Mouse (Mus musculus) hematopoietic stem cell, adult 5-6 weeks (primary cell): Measurements from ENCODE around the gene Surf2. TPM values are rescaled to one million over a fixed set of nuclear protein-coding genes. Genes with fewer than 3 reads are reported as not detected.

ENCODE experiments used
- ATAC-seq, 2 experiments: fragments of 125-278 bp in 1 of 2; replicated peaks in 1 of 2; 2 replicates each; pipeline ENCODE4 v1.8.0; 2016 to 2017; ENCODE audit warnings: inconsistent platforms in 2 of 2, mild to moderate bottlenecking in 2 of 2, moderate number of reproducible peaks in 2 of 2, low read depth in 1 of 2, moderate TSS enrichment in 1 of 2; ENCODE audit not compliant: low FRiP score in 2 of 2, poor library complexity in 2 of 2, severe bottlenecking in 2 of 2, insufficient read depth in 1 of 2, low TSS enrichment in 1 of 2
- total RNA-seq: library from RNA; stranded (forward); fragments of 172-1452, 232-1000 nt; gene quantifications from 2 replicates; pipeline ENCODE4 v1.2.3, GENCODE M21; 2017

Gene Surf2
- total RNA-seq, 1 experiment from 2014 or later, result 94.2 TPM

DNA sequence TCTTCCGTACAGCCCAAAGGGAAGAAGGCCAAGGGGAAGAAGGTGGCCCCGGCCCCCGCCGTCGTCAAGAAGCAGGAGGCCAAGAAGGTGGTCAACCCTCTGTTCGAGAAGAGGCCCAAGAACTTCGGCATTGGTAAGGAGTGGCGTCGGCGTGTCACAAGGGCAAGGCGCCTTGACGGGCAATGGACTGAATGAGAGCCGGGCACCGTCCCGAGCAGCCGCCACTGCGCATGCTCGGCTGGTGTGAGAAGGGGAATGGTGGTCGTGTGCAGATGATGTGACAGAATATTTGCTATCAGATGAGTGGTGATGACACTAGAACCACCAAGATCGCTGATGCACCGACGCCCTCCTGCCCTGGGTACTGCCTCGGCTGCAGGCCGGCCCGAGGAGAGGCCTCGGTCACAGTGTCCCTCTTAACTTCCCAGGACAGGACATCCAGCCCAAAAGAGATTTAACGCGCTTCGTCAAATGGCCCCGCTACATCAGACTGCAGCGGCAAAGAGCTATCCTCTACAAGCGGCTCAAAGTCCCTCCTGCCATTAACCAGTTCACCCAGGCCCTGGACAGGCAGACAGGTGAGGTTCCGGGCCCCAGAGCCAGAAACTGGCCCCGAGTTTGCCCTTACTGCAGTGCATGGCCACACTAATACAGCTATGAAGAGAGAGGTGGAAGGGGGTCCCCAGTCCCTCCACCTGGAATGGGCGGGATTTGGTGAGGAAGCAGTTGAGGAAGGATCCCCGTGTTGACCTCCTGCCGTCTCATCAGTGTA lies 5.0 kb upstream of the Surf2 start:
- ATAC-seq, result 0 out of 4 replicates have a peak, but pooled peaks of 1 of the 2 experiments have one; percentile 30

DNA sequence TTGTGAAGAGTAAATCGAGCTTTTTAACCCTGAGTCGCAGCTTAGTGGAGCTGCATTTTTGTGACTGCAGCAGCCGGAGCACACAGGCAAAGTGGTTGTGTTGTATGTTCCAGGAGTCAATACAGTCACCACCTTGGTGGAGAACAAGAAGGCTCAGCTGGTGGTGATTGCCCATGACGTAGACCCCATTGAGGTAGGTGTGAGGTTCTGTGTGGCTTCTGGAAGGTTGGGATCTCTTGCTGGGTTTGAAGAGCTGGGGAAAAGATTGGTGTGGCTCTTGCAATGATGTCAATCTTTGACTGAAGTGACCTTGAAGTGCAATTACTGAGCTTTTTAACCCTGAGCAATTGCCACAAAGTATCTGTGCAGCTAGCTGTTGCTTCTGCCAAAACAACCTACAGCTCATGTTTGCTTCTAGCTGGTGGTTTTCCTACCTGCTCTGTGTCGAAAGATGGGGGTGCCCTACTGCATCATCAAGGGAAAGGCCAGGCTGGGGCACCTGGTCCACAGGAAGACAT lies 3.9 kb upstream of the Surf2 start:
- ATAC-seq, result no peak

DNA sequence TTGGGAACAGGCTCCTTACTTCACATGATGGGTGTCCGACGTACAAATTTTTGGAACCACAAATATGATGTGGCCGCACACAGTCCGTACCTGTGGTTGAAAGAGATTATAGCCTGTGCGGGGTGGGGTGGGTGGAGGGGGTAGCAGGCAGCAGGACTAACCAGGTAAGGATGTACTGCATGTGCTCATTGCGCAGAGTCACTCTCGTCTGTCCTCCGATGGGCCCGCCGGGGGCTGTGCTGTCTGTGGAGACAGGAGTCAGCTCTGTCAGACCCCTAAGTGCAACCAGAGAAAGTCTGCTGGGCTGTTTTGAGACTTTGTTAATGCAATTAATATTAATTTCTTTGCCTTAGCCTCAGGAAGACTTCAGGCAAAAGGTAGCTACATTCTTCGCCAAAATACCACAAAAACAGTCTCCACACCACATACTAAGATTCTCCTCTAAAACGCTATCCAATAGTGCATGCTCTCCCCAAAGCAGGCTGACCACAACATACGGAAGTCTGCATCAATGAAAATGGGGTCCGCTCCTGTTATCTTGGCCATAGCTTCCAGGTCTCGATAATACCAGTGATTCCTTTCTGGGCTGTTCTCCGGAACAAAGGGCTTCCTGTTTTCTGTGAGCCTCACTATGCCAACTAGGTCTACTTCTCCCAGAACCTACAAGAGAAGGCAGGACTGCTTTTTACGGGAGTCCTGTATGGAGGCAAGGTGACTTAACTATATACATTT lies 2.6 kb upstream of the Surf2 start:
- ATAC-seq, result no peak

DNA sequence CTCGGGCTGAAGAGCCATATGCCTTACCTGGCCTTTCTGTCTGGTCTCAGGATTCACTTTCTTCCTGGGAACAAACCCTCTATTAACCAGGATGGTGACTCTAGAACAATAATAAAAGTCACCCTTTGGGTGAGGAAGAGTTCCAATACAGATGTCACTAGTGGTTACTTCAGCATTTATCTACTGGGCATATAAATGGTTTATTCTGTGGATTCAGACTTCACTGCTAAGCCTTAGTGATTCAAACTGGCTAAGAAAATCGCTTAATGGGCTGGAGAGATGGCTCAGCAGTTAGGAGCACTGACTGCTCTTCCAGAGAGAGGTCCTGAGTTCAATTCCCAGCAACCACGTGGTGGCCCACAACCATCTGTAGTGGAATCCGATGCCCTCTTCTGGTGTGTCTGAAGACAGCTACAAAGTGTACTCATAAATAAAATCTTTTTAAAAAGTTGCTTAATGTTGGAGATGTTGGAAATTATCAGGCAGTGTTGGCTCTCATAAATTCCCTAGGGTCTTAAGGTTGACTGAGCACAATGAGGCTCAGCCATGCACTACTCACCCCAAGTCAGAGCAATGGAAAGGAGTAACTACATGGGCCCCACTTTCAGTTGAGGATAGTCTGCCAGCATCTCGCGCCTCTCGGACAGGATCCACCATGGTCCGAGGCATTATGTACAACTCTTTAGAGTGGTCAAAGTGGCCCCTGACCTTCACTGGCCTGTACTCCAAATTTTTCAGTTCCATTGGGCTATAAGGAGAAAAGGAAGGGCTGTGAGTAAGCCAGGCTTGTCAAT lies 1.8 kb upstream of the Surf2 start:
- ATAC-seq, result no peak

DNA sequence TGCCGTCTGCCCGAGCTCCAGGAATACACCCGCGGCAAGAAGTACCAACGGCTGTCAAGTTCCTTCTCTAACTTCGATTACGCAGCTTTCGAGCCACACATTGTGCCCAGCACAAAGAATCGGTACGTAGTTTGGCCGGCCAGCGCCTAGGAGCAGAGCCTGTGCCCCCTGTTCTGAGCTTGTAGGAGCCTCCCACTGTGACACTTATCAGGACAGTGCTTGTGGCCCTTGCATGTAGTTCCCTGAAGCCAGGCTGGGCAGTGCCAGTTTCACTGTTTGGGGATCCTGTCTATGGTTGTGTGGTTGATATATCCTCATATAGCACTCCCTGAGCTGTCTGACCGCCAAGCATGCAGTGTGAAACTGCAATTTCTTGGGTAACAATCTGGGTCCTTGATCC lies 571 bp downstream of the Surf2 start:
- ATAC-seq, result 0 out of 4 replicates have a peak, but pooled peaks of 1 of the 2 experiments have one; percentile 1

DNA sequence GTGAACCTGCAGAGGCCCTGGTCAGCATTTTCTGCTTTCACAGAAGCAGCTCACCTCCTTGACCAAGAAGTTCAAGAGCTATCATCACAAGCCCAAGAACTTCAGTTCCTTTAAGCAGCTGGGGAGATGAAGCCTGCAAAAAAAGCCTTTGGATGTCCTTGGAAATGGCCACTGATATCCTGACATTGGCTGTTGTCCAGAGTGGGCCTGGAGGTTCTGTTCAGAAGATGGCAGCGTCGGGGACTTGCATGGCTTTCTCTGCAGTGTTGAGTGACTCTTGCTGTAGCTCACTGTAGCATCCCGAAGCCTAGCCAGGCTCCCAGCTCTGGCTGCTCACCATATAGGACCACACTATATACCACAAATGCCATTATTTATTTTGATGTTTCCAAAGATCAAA lies 3.5 kb downstream of the Surf2 start:
- ATAC-seq, result no peak

DNA sequence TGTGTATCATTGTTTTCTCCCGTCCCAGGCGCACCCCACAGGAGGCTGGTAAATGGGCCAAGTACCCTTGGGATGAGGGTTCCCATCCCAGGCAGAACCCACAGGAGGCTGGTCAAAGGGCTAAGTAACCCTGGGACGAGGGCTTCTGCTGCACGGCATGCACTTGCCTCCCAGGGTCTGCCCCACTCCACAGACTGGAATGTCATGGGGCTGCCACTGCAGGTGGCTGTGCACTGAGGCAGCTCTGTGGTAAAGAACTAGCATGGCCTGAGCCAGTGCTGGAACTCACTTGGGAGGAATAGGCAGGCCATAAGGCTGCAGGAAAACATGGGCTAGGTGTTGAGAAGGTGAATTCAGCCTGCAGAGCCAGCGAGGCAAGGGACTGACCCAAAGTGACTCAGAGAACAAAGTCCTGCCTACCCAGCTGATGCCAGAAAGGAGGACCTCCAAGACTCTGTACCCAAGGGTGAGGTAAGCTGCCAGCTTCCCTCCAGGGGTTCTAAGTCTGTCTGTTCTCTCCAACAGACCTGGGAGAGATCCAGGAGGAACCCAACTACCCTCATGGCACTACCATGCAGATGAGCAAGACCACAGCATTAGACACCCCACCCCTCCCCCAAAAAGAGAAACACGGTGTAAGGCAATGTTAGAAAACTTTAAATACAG lies 4.2 kb downstream of the Surf2 start:
- no peak for ATAC-seq

DNA sequence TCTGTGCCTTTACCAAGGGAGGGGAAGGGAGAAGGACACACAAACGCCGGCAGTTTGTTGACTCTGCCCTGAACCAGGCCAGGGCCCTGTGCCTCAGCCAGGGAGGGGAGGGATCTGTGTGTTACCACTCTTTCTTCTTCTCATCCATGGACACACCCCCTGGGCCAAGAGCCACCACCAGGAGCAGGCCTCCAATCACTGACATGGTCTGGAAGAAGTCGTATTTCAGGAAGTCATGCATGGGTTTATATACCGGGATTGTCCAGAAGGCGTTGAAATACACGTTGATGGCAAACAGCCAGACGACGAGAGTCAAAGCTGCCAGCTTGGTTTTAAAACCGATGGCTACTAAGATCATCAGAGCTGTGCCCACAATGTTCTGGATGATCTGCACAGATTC lies 5.6 kb downstream of the Surf2 start:
- no peak for ATAC-seq

DNA sequence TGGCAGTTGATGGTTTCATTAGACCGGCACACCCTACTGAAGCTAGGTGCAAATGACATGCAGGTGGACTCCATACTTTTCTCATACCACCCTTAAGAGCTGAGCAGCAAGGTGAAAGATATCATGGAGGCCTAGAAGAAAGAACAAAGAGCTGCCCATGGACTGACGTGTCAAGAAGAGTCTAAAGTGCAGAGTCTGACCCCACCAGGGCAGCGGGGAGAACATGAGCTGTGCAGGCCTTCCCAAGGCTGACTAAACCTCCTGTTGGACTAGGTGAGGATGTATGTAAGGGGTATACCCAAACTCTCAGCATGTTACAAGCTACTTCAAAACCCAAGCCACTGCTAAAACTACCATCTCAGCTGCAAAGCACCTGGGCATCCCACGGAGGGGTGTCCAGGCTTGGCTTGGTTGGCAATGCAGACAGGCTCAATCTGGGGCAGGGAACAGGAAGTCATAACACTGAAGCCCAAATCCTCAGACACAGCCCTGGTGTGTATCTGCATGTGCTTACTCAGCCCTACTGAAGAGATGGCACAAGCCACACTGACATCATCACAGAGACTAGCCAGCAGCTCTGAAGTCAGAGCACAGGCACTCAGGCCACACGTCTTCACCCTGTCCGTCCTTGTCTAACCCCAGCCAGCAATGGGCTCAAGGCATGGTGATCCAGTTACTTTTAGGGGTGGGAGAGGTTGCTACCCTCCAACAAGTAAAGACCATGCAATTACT lies 11.7 kb downstream of the Surf2 start:
- ATAC-seq, result no peak

DNA sequence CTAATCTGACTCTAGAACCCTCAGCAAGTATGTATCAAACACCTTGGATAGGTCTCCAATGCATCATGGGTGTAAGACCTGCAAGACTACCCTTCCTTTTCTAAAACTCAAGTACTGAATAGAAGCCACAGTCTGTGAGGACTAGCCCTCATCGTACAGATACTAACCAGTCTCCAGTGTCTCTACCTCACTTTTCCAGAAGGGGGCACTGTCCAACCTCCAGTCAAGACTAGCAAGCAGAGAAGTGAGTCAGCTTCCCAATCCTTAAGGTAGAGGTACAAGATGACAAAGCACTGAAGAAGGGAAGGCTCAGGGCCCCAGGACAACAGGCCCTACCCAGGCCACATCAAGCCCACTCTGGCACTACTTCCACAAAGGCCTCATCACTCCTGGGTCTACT lies 14.2 kb downstream of the Surf2 start:
- peak; percentile 29 to 43 for ATAC-seq

DNA sequence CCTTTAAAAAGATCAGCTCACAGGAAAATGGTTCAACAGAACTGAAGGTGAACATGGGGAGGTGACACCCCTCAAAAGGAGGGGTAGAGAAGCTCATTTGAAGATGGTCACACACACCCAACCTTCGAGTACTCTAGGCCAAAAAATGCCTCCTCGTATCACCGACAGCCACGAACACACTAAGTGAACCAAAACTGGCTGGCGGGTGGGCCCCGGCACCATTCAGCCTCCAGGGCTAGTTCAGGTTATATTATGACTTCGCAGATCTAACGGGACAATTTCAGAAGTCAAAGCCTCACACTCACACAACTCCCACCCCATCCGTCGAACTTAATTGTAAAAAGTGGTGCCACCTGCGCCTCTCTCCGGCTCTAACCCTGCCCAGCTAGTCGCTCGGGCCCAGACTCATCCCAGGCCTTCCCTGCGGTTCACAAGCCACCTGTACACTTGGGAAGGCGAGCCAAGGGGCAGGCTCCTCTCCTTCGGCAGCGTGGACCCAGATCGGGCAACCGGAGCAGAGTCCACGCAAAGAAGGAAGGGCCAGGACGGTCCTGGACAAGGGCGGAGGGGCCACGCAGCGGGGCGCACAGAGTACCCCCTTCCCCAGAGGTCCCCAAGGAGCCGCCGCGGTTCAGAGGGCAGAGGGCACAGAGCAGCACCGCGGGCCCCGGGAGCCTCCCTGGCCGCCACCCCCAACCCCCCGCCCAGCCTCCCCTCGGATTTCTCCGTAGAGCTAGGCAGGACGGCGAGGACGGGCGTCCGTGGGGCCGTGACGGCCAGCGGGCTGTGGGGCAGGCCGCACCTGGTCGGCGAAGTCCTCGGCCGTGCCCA lies 16.5 kb downstream of the Surf2 start:
- ATAC-seq, result no peak

DNA sequence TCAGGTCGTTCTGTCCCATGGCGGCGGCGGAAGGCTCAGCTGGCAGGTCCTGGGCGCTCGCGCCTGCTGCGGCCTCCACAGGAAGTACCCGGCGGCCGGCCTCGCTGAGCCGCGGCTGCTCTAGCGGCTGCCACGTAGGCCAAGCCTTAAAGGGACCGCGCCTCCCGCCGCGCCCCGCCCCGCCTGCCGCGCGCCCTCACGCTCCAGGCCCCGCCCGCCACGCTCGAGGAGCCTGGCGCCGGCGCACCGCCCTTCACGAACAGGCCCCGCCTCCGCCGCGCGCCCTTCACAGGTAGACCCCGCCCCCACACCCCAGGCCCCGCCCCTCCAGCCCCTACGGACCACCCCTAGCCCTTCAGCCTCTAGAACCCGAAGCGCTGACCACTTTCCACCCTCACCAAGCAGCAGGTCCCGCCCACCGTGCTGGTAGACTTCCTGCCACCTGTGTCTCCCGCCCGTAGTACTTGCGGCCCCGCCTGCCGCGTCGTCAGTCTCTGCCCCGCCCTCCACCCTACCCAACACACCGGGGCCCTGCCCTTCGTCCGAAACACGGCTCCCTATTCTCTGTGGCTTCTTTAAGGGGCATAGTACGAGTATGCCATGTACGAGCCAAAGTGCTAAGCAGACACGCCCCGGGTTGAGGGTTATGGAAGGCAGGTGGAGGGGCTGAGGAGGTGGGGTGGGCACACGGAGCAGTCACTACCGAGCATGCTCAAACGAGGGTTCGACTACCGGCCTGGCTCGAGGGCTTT lies 17.3 kb downstream of the Surf2 start, which contains the start of the genes Surf4 and Stkld1:
TSS of gene Surf4 (minus strand) at position 625 of the 752 bp plus-strand sequence.
TSS of gene Stkld1 (plus strand) at position 744 of the 752 bp plus-strand sequence.
- peak; percentile 91 to 93 for ATAC-seq

DNA sequence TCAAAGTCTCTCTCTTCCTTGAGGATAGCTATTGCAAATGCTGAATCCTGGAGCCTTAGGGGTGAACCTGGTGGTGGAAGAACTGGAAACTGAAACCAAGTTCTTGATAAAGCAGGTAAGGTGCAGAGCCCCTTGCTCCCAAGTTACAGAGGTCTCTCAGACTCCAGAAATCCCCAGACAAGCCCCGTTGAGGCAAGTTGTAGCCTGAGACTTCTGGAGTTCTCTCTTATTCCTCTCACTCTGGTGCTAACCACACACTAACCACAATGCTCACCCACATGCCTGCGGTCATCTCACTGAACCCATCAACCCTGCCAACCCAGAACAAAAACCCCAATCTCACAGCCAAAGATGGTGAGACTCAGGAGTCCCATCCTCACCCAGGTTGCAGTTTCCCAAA lies 19.1 kb downstream of the Surf2 start:
- ATAC-seq, result no peak

DNA sequence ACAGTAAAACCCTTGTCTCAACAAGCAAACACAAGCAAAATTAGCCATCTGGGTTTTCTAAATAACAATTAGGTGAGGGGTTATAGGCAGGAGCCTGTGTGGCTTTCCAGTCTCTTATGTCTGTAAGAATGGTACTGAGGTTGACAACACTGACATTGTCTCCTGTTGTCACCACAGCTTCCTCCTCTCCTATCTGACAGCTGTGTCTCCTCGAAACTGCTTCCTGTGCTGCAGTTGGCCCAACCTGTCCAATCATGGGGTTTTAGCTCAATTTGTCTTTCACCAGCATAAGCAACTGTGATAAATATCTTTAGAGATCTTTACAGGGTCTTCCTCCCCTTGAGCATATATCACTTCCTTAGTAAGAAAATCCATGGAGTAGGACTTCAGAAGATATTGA lies 20.3 kb downstream of the Surf2 start:
- ATAC-seq, result no peak

DNA sequence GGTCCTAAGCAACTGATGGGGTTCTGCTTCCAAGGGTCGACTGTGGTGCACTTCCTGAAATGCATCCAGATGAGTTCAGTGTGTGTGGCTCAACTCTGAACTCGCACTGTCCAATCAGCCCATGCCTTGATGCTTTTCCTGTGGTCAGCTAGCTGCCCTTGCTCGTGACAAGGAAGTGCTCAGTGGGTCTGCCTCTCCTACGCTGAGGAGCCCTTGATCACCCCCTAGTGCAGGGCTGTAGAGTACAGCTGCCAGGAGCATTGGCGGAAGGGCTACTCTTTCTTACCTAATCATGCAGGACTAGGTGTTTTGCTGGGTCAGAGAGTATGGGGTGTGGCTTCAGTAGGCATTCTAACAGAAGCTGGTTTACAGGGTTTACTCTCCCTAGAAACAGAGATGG lies 25.4 kb downstream of the Surf2 start:
- peak; percentile 56 to 90; a peak in 3 of 4 replicates for ATAC-seq
